Mouse (Mus musculus) fat pad, adult 2 months (tissue): ENCODE results near the gene C1ql1.
A peak's percentile ranks its signal among the peaks of the same experiment; 100 is the strongest.

Experiments used
- DNase-seq: peaks from one replicate; pipeline ENCODE4 v3.0.0-alpha.2; 2011; ENCODE audit warnings: low read depth, low spot score; ENCODE audit errors: extremely low read depth

The C1ql1 gene

GRCm38 (mm10) chr11:102902107-102902506, 44.4 kb downstream of the C1ql1 start:
- DNase-seq, result no peak

GRCm38 (mm10) chr11:102901199-102901598, 45.3 kb downstream of the C1ql1 start:
- DNase-seq, result no peak

- no peak for DNase-seq
Measured at GRCm38 (mm10) chr11:102900763-102901162, 45.7 kb downstream of the C1ql1 start, which contains the start of gene Gfap. Gene Gfap (minus strand): TSS chr11:102900912.

GRCm38 (mm10) chr11:102898408-102898807, 48.1 kb downstream of the C1ql1 start:
- no peak for DNase-seq

- no peak for DNase-seq
Measured at GRCm38 (mm10) chr11:102896641-102897040, 49.8 kb downstream of the C1ql1 start.

GRCm38 (mm10) chr11:102895779-102896178, 50.7 kb downstream of the C1ql1 start:
- DNase-seq, result no peak

GRCm38 (mm10) chr11:102894716-102895115, 51.8 kb downstream of the C1ql1 start:
- no peak for DNase-seq

DNA sequence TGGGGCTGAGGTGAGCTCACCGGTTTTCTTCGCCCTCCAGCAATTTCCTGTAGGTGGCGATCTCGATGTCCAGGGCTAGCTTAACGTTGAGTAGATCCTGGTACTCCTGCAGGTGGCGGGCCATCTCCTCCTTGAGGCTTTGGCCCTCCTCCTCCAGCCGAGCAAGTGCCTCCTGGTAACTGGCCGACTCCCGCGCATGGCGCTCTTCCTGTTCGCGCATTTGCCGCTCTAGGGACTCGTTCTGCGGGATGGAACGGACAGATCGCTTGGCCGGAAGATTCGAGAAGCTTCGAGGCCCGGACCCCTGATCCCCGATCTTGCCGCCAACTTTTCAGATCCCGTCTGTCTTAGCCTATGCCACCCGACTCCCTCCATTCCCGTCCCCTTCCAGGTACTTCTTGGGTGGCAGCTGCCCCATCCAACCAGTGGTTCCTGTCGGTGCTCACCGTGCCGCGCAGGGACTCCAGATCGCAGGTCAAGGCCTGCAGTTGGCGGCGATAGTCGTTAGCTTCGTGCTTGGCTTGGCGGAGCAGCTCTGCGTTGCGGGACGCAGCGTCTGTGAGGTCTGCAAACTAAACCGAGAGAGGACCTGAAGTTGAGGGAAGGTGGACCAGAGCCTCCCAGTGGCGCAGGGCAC, 53.4 kb downstream of the C1ql1 start:
- DNase-seq, result peak; percentile 28

- no peak for DNase-seq
Measured at GRCm38 (mm10) chr11:102890096-102890495, 56.4 kb downstream of the C1ql1 start.
